Mouse (Mus musculus) lung, postnatal 0 days (tissue): ENCODE data around the gene Neurl2. TPM values are rescaled to one million over a fixed set of nuclear protein-coding genes. Genes with fewer than 3 reads are reported as not detected.
"Not testable (repeated sequence)": the region's sequence is repeated elsewhere in the genome, so short reads cannot be mapped to it uniquely, and the experiment has no call there.

ENCODE experiments used
- ATAC-seq: fragments of 200-750 bp; cut with Nextera tagmentation; 2 replicates; pipeline ENCODE4 v1.8.0; 2017; ENCODE audit warnings: moderate library complexity
- DNase-seq: peaks from one replicate; pipeline ENCODE4 v3.0.0-alpha.2; 2016; ENCODE audit warnings: low spot score
- H3K27ac ChIP-seq: fragments of 300-500 bp; sonication (generic); 2 replicates; pipeline ENCODE4 v1.5.1; 2014; ENCODE audit warnings: antibody characterized with exemption, mild to moderate bottlenecking, low read length, mixed read lengths
- H3K27me3 ChIP-seq: fragments of 300-500 bp; sonication (generic); replicated peaks from 2 replicates; pipeline ENCODE4 v1.6.1; 2014; ENCODE audit warnings: low read length, mixed read lengths; ENCODE audit not compliant: insufficient read depth
- H3K36me3 ChIP-seq: fragments of 300-500 bp; sonication (generic); 2 replicates; pipeline ENCODE4 v1.6.1; 2014; ENCODE audit warnings: low read length, mixed read lengths; ENCODE audit not compliant: insufficient read depth
- H3K4me1 ChIP-seq: fragments of 300-500 bp; sonication (generic); 2 replicates; pipeline ENCODE4 v1.6.1; 2014; ENCODE audit warnings: antibody characterized with exemption, low read depth, low read length, mixed read lengths; ENCODE audit not compliant: insufficient read depth
- H3K4me2 ChIP-seq: fragments of 300-500 bp; sonication (generic); replicated peaks from 2 replicates; pipeline ENCODE4 v1.6.1; 2014; ENCODE audit warnings: low read depth, mild to moderate bottlenecking, low read length, moderate library complexity, mixed read lengths
- H3K4me3 ChIP-seq: fragments of 300-500 bp; sonication (generic); 2 replicates; pipeline ENCODE4 v1.5.1; 2014; ENCODE audit warnings: low read depth, low read length
- H3K9ac ChIP-seq: fragments of 300-500 bp; sonication (generic); replicated peaks from 2 replicates; pipeline ENCODE4 v1.6.1; 2014; ENCODE audit warnings: low read depth, mild to moderate bottlenecking
- H3K9me3 ChIP-seq: fragments of 300-500 bp; sonication (generic); 2 replicates; pipeline ENCODE4 v1.6.1; 2016; ENCODE audit warnings: low read length, mixed read lengths
- CTCF ChIP-seq: IDR thresholded peaks from 2 replicates; pipeline ENCODE4 v1.5.1; 2016; ENCODE audit warnings: antibody characterized with exemption, mild to moderate bottlenecking
- EP300 ChIP-seq: IDR thresholded peaks from 2 replicates; pipeline ENCODE4 v1.6.1; 2016; ENCODE audit warnings: antibody characterized with exemption, mild to moderate bottlenecking, control low read depth
- WGBS: fragments of 180-500 bp; shearing (Covaris S2); extraction: QIAGEN DNeasy Blood & Tissue Kit; methylation state at CpG from one replicate; pipeline ENCODE4 v1.1.7; 2014; 5-methylcytosine and 5-hydroxymethylcytosine counted together
- polyA plus RNA-seq: library from polyadenylated mRNA; unstranded; fragments of >200 nt; fragmentation: Nextera tagmentation; extraction: Ambion mirVana; gene quantifications from 2 replicates; pipeline ENCODE4 v1.2.1, GENCODE M21; 2015

Gene Neurl2
- polyA plus RNA-seq, 1 experiment from 2014 or later = 5.4 TPM

DNA sequence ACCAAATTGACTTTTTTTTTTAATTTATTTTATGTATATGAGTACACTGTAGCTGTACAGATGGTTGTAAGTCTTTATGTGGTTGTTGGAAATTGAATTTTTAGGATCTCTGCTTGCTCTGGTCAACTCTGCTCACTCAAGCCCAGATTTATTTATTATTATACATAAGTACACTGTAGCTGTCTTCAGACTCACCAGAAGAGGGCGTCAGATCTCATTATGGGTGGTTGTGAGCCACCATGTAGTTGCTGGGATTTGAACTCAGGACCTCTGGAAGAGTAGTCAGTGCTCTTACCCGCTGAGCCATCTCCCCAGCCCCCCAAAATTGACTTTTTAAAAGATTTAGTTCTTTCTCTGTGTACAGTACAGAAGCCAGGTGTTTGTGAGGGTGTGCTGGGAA is 42.4 kb upstream of the Neurl2 start:
- H3K4me1 ChIP-seq, H3K9ac ChIP-seq, DNase-seq, H3K4me2 ChIP-seq, H3K36me3 ChIP-seq, H3K4me3 ChIP-seq, ATAC-seq, H3K27me3 ChIP-seq, H3K9me3 ChIP-seq: not testable (repeated sequence)
- 0 out of 2 replicates have a peak overlapping the region, but pooled peaks have one; percentile 3 for H3K27ac ChIP-seq
- 0 out of 2 replicates have a peak, but pooled peaks have one; percentile 13 for TF ChIP-seq CTCF
- WGBS = 50% methylated on average over 2 of the region's 2 CpGs

- Histone ChIP-seq H3K27ac (peak overlapping the region; percentile 77), H3K27me3 (no peaks in the 10 kb centered on the region), H3K4me1 (0 out of 2 replicates have a peak, but pooled peaks cover 3% of the 10 kb centered on the region), H3K4me3 (no peak overlapping the region), H3K9ac (no peak overlapping the region), H3K36me3 (no peaks in the 10 kb centered on the region), H3K9me3 (no peaks in the 10 kb centered on the region), H3K4me2 (no peak overlapping the region)
- DNase-seq = peak; percentile 79
- 14% methylated on average over 1 of the region's 1 CpGs for WGBS
- TF ChIP-seq CTCF (no peak), EP300 (peak; percentile 98)
- peak; percentile 70 for ATAC-seq
These were observed 41.0 kb upstream of the Neurl2 start for GRCm38 (mm10) chr2:164874239-164874769.

DNA sequence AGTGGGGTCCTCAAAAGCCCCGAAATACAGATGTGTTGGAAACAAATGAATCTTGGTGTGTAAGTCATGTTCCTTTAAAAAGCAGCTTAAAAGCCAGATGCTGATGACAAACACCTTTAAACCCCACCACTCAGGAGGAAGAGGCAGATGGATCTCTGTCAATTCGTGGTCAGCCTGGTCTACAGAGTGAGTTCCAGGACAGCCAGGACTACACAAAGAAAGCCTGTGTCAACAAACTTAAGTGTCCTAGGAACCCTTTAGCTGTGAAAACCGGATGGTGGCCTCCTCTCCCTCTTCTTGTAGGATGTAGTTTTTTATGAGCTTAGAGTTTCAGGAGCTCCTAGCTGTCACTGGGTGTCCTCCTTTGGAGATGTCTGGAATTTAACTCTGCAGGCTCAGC is 40.4 kb upstream of the Neurl2 start:
- ATAC-seq (peak; percentile 25; the same call in 1 of the 2 replicates), DNase-seq (no peak)
- Histone ChIP-seq H3K27ac (peak overlapping the region; percentile 34), H3K9me3 (no peaks in the 10 kb centered on the region), H3K4me3 (no peak overlapping the region), H3K4me2 (no peak overlapping the region), H3K9ac (no peak overlapping the region), H3K36me3 (no peaks in the 10 kb centered on the region), H3K4me1 (0 out of 2 replicates have a peak, but pooled peaks cover 3% of the 10 kb centered on the region), H3K27me3 (no peaks in the 10 kb centered on the region)
- WGBS = 27% methylated on average over 3 of the region's 3 CpGs
- TF ChIP-seq EP300 = no peak
- no peak for TF ChIP-seq CTCF

DNA sequence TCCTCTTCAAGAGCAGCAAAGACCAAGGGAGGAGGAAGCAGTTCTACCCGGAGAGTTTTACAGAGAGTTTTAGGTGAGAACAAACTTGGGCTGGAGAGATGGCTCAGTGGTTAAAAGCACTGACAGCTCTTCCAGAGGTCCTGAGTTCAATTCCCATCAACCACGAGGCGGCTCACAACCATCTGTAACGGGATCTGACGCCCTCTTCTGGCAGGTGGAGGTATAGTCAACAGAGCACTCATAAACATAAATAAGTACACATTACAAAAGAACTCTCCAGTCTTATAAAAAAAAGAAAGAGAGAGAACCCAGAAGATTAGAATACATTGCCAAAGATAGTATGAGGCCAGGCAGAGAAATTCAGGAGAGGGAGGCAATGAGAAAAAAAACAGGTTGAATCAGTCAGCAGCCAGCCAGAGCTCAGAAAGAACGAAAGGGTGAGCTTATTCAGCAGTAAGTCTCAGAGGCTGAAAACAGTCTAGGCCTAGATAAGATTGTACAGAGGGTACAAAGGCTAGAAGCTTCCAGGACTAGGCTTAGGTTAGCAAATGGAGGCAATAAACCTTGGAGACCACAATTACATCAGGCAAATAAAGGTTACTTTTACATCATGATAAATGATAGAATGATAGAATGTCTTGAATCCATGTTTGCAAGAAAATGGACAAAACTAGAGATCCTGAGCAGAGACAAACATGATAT is 38.5 kb upstream of the Neurl2 start:
- DNase-seq (no peak), ATAC-seq (no peak)
- no peaks in the 10 kb centered on the region for H3K36me3 ChIP-seq
- H3K4me3 ChIP-seq = no peak overlapping the region
- 0 out of 2 replicates have a peak, but pooled peaks cover 3% of the 10 kb centered on the region for H3K4me1 ChIP-seq
- TF ChIP-seq CTCF = no peak
- TF ChIP-seq EP300 = no peak
- no peaks in the 10 kb centered on the region for H3K9me3 ChIP-seq
- 50% methylated on average over 6 of the region's 6 CpGs for WGBS
- no peak overlapping the region for H3K4me2 ChIP-seq
- H3K27me3 ChIP-seq = no peaks in the 10 kb centered on the region
- H3K27ac ChIP-seq = no peak overlapping the region
- no peak overlapping the region for H3K9ac ChIP-seq

DNA sequence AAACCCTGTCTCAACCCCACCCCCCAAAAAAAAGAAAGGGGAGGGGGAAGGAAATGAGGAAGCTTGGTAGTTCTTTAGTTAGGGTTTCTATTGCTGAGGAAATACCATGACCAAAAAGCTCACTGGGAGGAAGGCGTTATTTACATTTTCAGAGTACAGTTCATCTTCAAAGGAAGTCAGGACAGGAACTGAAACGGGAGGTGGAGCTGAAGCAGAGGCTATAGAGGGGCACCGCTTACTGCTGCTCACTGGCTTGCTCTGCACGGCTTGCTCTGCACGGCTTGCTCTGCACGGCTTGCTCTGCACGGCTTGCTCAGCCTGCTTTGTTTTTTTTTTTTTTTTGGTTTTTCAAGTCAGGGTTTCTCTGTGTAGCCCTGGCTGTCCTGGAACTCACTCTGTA is 35.2 kb upstream of the Neurl2 start:
- no peak; the same call in 1 of the 2 replicates for ATAC-seq
- H3K9me3 ChIP-seq = no peaks in the 10 kb centered on the region
- TF ChIP-seq EP300 = peak; percentile 38; the same call in 1 of the 2 replicates
- TF ChIP-seq CTCF = no peak
- no peaks in the 10 kb centered on the region for H3K4me1 ChIP-seq
- no peaks in the 10 kb centered on the region for H3K27me3 ChIP-seq
- WGBS = 33% methylated on average over 7 of the region's 7 CpGs
- H3K9ac ChIP-seq = no peak overlapping the region
- no peak overlapping the region for H3K4me2 ChIP-seq
- peak; percentile 56 for DNase-seq
- H3K36me3 ChIP-seq = no peaks in the 10 kb centered on the region
- no peak overlapping the region for H3K4me3 ChIP-seq
- peak overlapping the region; percentile 84; the same call in 1 of the 2 replicates for H3K27ac ChIP-seq

DNA sequence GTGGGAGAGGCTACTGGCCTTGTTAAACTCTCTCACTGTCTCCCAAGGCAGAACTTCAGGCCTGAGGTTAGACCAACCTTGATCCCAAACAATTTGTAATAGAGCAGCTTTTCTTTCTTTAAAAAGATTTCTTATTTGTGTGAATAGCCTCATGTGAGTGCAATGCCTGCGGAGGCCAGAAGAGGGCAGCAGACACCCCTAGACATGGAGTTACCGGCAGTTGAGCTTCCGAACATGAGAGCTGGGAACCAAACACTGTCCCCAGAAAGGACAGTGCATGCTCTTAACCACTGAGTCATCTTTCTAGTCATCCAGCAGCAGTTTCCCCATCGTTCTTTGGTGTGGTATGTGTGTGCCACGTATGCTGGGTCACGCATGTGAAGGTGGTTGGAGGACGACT is 34.3 kb upstream of the Neurl2 start:
- Histone ChIP-seq H3K4me2 (no peak overlapping the region), H3K36me3 (no peaks in the 10 kb centered on the region), H3K4me3 (no peak overlapping the region), H3K4me1 (peaks cover 4% of the 10 kb centered on the region; the same call in 1 of the 2 replicates), H3K9me3 (no peaks in the 10 kb centered on the region), H3K27me3 (no peaks in the 10 kb centered on the region), H3K27ac (peak overlapping the region; percentile 84), H3K9ac (no peak overlapping the region)
- DNase-seq (no peak), ATAC-seq (no peak)
- TF ChIP-seq EP300 (no peak), CTCF (peak; percentile 64)
- WGBS = 86% methylated on average over 7 of the region's 7 CpGs
